In genomic region chr10:42583902-42584435, GRCm38 (mm10) we compare ENCODE assay signal across 10 mouse cellular contexts. TPM values are rescaled to one million over a fixed set of nuclear protein-coding genes. Genes with fewer than 3 reads are reported as not detected.
A peak's percentile ranks its signal among the peaks of the same experiment; 100 is the strongest.
DNase-seq lines count a peak whose midpoint lies in the region; ATAC-seq and TF ChIP-seq lines count a peak whose summit lies in the region.
"Had no signal": no experiment of that assay in that cellular context is flagged by ENCODE, and none has a peak within 500 bp of the region (broad histone marks: within the 10 kb centered on the region; RNA-seq: fewer than 3 reads in every experiment).

No protein-coding gene starts in this region.

- peaks cover 17% of the 10 kb centered on the region for H3K4me1 ChIP-seq in hindbrain, embryonic 14.5 days (replicated peaks; ENCODE audit: control insufficient read depth, insufficient read depth, low read length)
- H3K4me1 ChIP-seq in neural tube, embryonic 11.5 days (ENCODE audit: control insufficient read depth, insufficient read depth, low read length): peaks cover 11% of the 10 kb centered on the region

- no peak for ATAC-seq in hindbrain, embryonic 14.5 days (ENCODE audit: low FRiP score)
- ATAC-seq in neural tube, embryonic 11.5 days (ENCODE audit: insufficient read depth, low FRiP score, low TSS enrichment): no peak

- peak overlapping the region; percentile 55 for H3K4me3 ChIP-seq in layer of hippocampus, adult 2 months
- peak overlapping the region; percentile 14 for H3K4me3 ChIP-seq in hindbrain, embryonic 14.5 days (replicated peaks; ENCODE audit: low read length)
- H3K4me3 ChIP-seq in neural tube, embryonic 11.5 days (ENCODE audit: low read depth, low read length): peak overlapping the region; percentile 7; the same call in 1 of the 2 replicates

- no peak for DNase-seq in layer of hippocampus, adult 2 months (ENCODE audit: low spot score in 2 of 2)
- no peak for DNase-seq in layer of hippocampus, adult 11-12 months (ENCODE audit: low spot score)
- peak; percentile 55 for DNase-seq in embryo, embryonic 9.5 days (ENCODE audit: extremely low spot score)
- DNase-seq in hindbrain, embryonic 14.5 days (ENCODE audit: low spot score): no peak
- no peak for DNase-seq in neural tube, embryonic 11.5 days (ENCODE audit: low spot score)
- DNase-seq in left cerebral cortex, adult 11 months (ENCODE audit: low spot score): no peak
- DNase-seq in layer of hippocampus, adult 9-11 months: no peak
- no peak for DNase-seq in B cell, adult 2 months

- H3K36me3 ChIP-seq in hindbrain, embryonic 14.5 days (replicated peaks; ENCODE audit: control insufficient read depth, insufficient read depth): no peaks in the 10 kb centered on the region
- H3K36me3 ChIP-seq in neural tube, embryonic 11.5 days (ENCODE audit: control insufficient read depth, insufficient read depth, low read length): no peaks in the 10 kb centered on the region

- H3K9ac ChIP-seq in hindbrain, embryonic 14.5 days: no peak overlapping the region
- H3K9ac ChIP-seq in neural tube, embryonic 11.5 days (ENCODE audit: low read length): no peak overlapping the region

- 2% methylated on average over 31 of the region's 32 CpGs for WGBS in hindbrain, embryonic 14.5 days
- WGBS in neural tube, embryonic 11.5 days: under 1% methylated on average over 32 of the region's 32 CpGs

- H3K27ac ChIP-seq in layer of hippocampus, adult 2 months: peak overlapping the region; percentile 85
- H3K27ac ChIP-seq in hindbrain, embryonic 14.5 days: no peak overlapping the region
- no peak overlapping the region for H3K27ac ChIP-seq in neural tube, embryonic 11.5 days (ENCODE audit: low read depth, low read length)

- H3K4me2 ChIP-seq in hindbrain, embryonic 14.5 days (replicated peaks): peak overlapping the region; percentile 35
- H3K4me2 ChIP-seq in neural tube, embryonic 11.5 days (ENCODE audit: low read depth): peak overlapping the region; percentile 35

- TF ChIP-seq CTCF in layer of hippocampus, adult 2 months (conservative IDR thresholded peaks at IDR 0.05): no peak

- H3K9me3 ChIP-seq in hindbrain, embryonic 14.5 days (ENCODE audit: control insufficient read depth, low read length): peaks cover 5% of the 10 kb centered on the region; the same call in 1 of the 2 replicates
- peaks cover 2% of the 10 kb centered on the region; the same call in 1 of the 2 replicates for H3K9me3 ChIP-seq in neural tube, embryonic 11.5 days (ENCODE audit: control insufficient read depth, low read length)

- peaks cover 98% of the 10 kb centered on the region for H3K27me3 ChIP-seq in hindbrain, embryonic 14.5 days (ENCODE audit: control insufficient read depth, insufficient read depth, low read length)
- peaks cover 99% of the 10 kb centered on the region for H3K27me3 ChIP-seq in neural tube, embryonic 11.5 days (ENCODE audit: control insufficient read depth, insufficient read depth, low read length)

RNA-seq across cellular contexts. Expression of gene Ostm1, which starts 0.3 kb away (rescaled TPM):
- total RNA-seq in layer of hippocampus, adult 2 months (2021): 10 to 100 TPM; 53.0 to 54.7 TPM
- 41.8 and 43.5 TPM in 2 replicates for polyA plus RNA-seq in hindbrain, embryonic 14.5 days (2014; fragmentation: Nextera tagmentation; extraction: Ambion mirVana)
- polyA plus RNA-seq in neural tube, embryonic 11.5 days (2014; fragmentation: Nextera tagmentation; extraction: Ambion mirVana): 16.8 and 19.5 TPM in 2 replicates

RNA-seq across cellular contexts. Expression of gene Nr2e1, which starts 0.5 kb away (rescaled TPM):
- 10 to 100 TPM; 13.7 to 15.2 TPM for total RNA-seq in layer of hippocampus, adult 2 months (2021)
- polyA plus RNA-seq in hindbrain, embryonic 14.5 days (2014; fragmentation: Nextera tagmentation; extraction: Ambion mirVana): 0.23 TPM in 1 of 2 replicates, not detected in the other
- polyA plus RNA-seq in neural tube, embryonic 11.5 days (2014; fragmentation: Nextera tagmentation; extraction: Ambion mirVana): not detected in 2 replicates
- polyA plus RNA-seq: large intestine, adult 2 months; urinary bladder, adult 2 months had no signal
